Mouse (Mus musculus): ENCODE results near the gene Lsamp. TPM values are rescaled to one million over a fixed set of nuclear protein-coding genes. Genes with fewer than 3 reads are reported as not detected.

Gene Lsamp
- polyA plus RNA-seq, 1 experiment from 2014 or later: 5.4 TPM

GRCm38 (mm10) chr16:41242841-41243240 lies 1258.7 kb downstream of the Lsamp start:
- no peak overlapping the region for H3K4me3 ChIP-seq (ENCODE audit: low read depth, low read length)
- WGBS: 68% methylated on average over 4 of the region's 4 CpGs
- DNase-seq (ENCODE audit: low spot score) (no peak), ATAC-seq (replicated peaks; ENCODE audit: low FRiP score, low TSS enrichment, low read depth) (no peak)
- no peaks in the 10 kb centered on the region for H3K9me3 ChIP-seq (ENCODE audit: control insufficient read depth, low read length)
- H3K4me1 ChIP-seq (replicated peaks; ENCODE audit: control insufficient read depth, insufficient read depth, low read length): no peaks in the 10 kb centered on the region
- H3K27ac ChIP-seq (ENCODE audit: low read depth): no peak overlapping the region
- no peaks in the 10 kb centered on the region for H3K27me3 ChIP-seq (replicated peaks; ENCODE audit: control insufficient read depth, insufficient read depth, low read length)
- H3K9ac ChIP-seq (ENCODE audit: low read length): no peak overlapping the region
- no peak overlapping the region for H3K4me2 ChIP-seq (ENCODE audit: low read length)
- no peaks in the 10 kb centered on the region for H3K36me3 ChIP-seq (ENCODE audit: control insufficient read depth, insufficient read depth, low read length)

- Histone ChIP-seq H3K4me1 (replicated peaks; ENCODE audit: control insufficient read depth, insufficient read depth, low read length) (no peaks in the 10 kb centered on the region), H3K9me3 (ENCODE audit: control insufficient read depth, low read length) (no peaks in the 10 kb centered on the region), H3K36me3 (ENCODE audit: control insufficient read depth, insufficient read depth, low read length) (no peaks in the 10 kb centered on the region), H3K27me3 (replicated peaks; ENCODE audit: control insufficient read depth, insufficient read depth, low read length) (no peaks in the 10 kb centered on the region), H3K4me2 (ENCODE audit: low read length) (no peak overlapping the region), H3K9ac (ENCODE audit: low read length) (no peak overlapping the region), H3K27ac (ENCODE audit: low read depth) (no peak overlapping the region), H3K4me3 (ENCODE audit: low read depth, low read length) (no peak overlapping the region)
- DNase-seq (ENCODE audit: low spot score) (peak; percentile 71), ATAC-seq (replicated peaks; ENCODE audit: low FRiP score, low TSS enrichment, low read depth) (no peak)
- 12% methylated on average over 2 of the region's 2 CpGs for WGBS
Measured at GRCm38 (mm10) chr16:41244711-41245110, 1260.5 kb downstream of the Lsamp start.

GRCm38 (mm10) chr16:41258145-41259035 lies 1274.2 kb downstream of the Lsamp start:
- Histone ChIP-seq H3K9ac (ENCODE audit: low read length) (no peak overlapping the region), H3K36me3 (ENCODE audit: control insufficient read depth, insufficient read depth, low read length) (no peaks in the 10 kb centered on the region), H3K4me3 (ENCODE audit: low read depth, low read length) (no peak overlapping the region), H3K4me2 (ENCODE audit: low read length) (no peak overlapping the region), H3K9me3 (ENCODE audit: control insufficient read depth, low read length) (no peaks in the 10 kb centered on the region), H3K27ac (ENCODE audit: low read depth) (no peak overlapping the region), H3K27me3 (replicated peaks; ENCODE audit: control insufficient read depth, insufficient read depth, low read length) (no peaks in the 10 kb centered on the region), H3K4me1 (replicated peaks; ENCODE audit: control insufficient read depth, insufficient read depth, low read length) (no peaks in the 10 kb centered on the region)
- ATAC-seq (replicated peaks; ENCODE audit: low FRiP score, low TSS enrichment, low read depth): no peak; the same call in 1 of the 2 replicates
- 59% methylated on average over 12 of the region's 12 CpGs for WGBS
- peak; percentile 82 for DNase-seq (ENCODE audit: low spot score)

GRCm38 (mm10) chr16:41275999-41276671 lies 1292.0 kb downstream of the Lsamp start:
- Histone ChIP-seq H3K9ac (ENCODE audit: low read length) (no peak overlapping the region), H3K9me3 (ENCODE audit: control insufficient read depth, low read length) (no peaks in the 10 kb centered on the region), H3K4me3 (ENCODE audit: low read depth, low read length) (no peak overlapping the region), H3K36me3 (ENCODE audit: control insufficient read depth, insufficient read depth, low read length) (no peaks in the 10 kb centered on the region), H3K27ac (ENCODE audit: low read depth) (no peak overlapping the region), H3K4me1 (replicated peaks; ENCODE audit: control insufficient read depth, insufficient read depth, low read length) (no peaks in the 10 kb centered on the region), H3K4me2 (ENCODE audit: low read length) (no peak overlapping the region), H3K27me3 (replicated peaks; ENCODE audit: control insufficient read depth, insufficient read depth, low read length) (no peaks in the 10 kb centered on the region)
- 84% methylated on average over 2 of the region's 2 CpGs for WGBS
- ATAC-seq (replicated peaks; ENCODE audit: low FRiP score, low TSS enrichment, low read depth) (no peak), DNase-seq (ENCODE audit: low spot score) (no peak)

- no peaks in the 10 kb centered on the region for H3K9me3 ChIP-seq (ENCODE audit: control insufficient read depth, low read length)
- DNase-seq (ENCODE audit: low spot score): no peak
- no peaks in the 10 kb centered on the region for H3K36me3 ChIP-seq (ENCODE audit: control insufficient read depth, insufficient read depth, low read length)
- no peaks in the 10 kb centered on the region for H3K27me3 ChIP-seq (replicated peaks; ENCODE audit: control insufficient read depth, insufficient read depth, low read length)
- 64% methylated on average over 3 of the region's 3 CpGs for WGBS
- no peaks in the 10 kb centered on the region for H3K4me1 ChIP-seq (replicated peaks; ENCODE audit: control insufficient read depth, insufficient read depth, low read length)
- H3K9ac ChIP-seq (ENCODE audit: low read length): no peak overlapping the region
- no peak for ATAC-seq (replicated peaks; ENCODE audit: low FRiP score, low TSS enrichment, low read depth)
- H3K27ac ChIP-seq (ENCODE audit: low read depth): no peak overlapping the region
- no peak overlapping the region for H3K4me3 ChIP-seq (ENCODE audit: low read depth, low read length)
- no peak overlapping the region for H3K4me2 ChIP-seq (ENCODE audit: low read length)
Measured at GRCm38 (mm10) chr16:41317992-41318391, 1333.8 kb downstream of the Lsamp start.

- DNase-seq (ENCODE audit: low spot score) (no peak), ATAC-seq (replicated peaks; ENCODE audit: low FRiP score, low TSS enrichment, low read depth) (no peak)
- H3K36me3 ChIP-seq (ENCODE audit: control insufficient read depth, insufficient read depth, low read length): no peaks in the 10 kb centered on the region
- H3K4me3 ChIP-seq (ENCODE audit: low read depth, low read length): no peak overlapping the region
- no peak overlapping the region for H3K9ac ChIP-seq (ENCODE audit: low read length)
- H3K4me1 ChIP-seq (replicated peaks; ENCODE audit: control insufficient read depth, insufficient read depth, low read length): no peaks in the 10 kb centered on the region
- no peaks in the 10 kb centered on the region for H3K27me3 ChIP-seq (replicated peaks; ENCODE audit: control insufficient read depth, insufficient read depth, low read length)
- H3K27ac ChIP-seq (ENCODE audit: low read depth): no peak overlapping the region
- no peak overlapping the region for H3K4me2 ChIP-seq (ENCODE audit: low read length)
- H3K9me3 ChIP-seq (ENCODE audit: control insufficient read depth, low read length): no peaks in the 10 kb centered on the region
- WGBS: 69% methylated on average over 1 of the region's 1 CpGs
Measured at GRCm38 (mm10) chr16:41343431-41343830, 1359.3 kb downstream of the Lsamp start.

- Histone ChIP-seq H3K9me3 (ENCODE audit: control insufficient read depth, low read length) (no peaks in the 10 kb centered on the region), H3K27me3 (replicated peaks; ENCODE audit: control insufficient read depth, insufficient read depth, low read length) (no peaks in the 10 kb centered on the region), H3K9ac (ENCODE audit: low read length) (no peak overlapping the region), H3K4me2 (ENCODE audit: low read length) (no peak overlapping the region), H3K27ac (ENCODE audit: low read depth) (no peak overlapping the region), H3K4me3 (ENCODE audit: low read depth, low read length) (no peak overlapping the region), H3K4me1 (replicated peaks; ENCODE audit: control insufficient read depth, insufficient read depth, low read length) (no peaks in the 10 kb centered on the region), H3K36me3 (ENCODE audit: control insufficient read depth, insufficient read depth, low read length) (no peaks in the 10 kb centered on the region)
- ATAC-seq (replicated peaks; ENCODE audit: low FRiP score, low TSS enrichment, low read depth) (no peak), DNase-seq (ENCODE audit: low spot score) (no peak)
- WGBS: 83% methylated on average over 2 of the region's 2 CpGs
Measured at GRCm38 (mm10) chr16:41365138-41365537, 1381.0 kb downstream of the Lsamp start.

- WGBS: 34% methylated on average over 3 of the region's 3 CpGs
- Histone ChIP-seq H3K4me2 (ENCODE audit: low read length) (no peak overlapping the region), H3K27ac (ENCODE audit: low read depth) (no peak overlapping the region), H3K9me3 (ENCODE audit: control insufficient read depth, low read length) (no peaks in the 10 kb centered on the region), H3K27me3 (replicated peaks; ENCODE audit: control insufficient read depth, insufficient read depth, low read length) (no peaks in the 10 kb centered on the region), H3K36me3 (ENCODE audit: control insufficient read depth, insufficient read depth, low read length) (no peaks in the 10 kb centered on the region), H3K4me3 (ENCODE audit: low read depth, low read length) (no peak overlapping the region), H3K9ac (ENCODE audit: low read length) (no peak overlapping the region), H3K4me1 (replicated peaks; ENCODE audit: control insufficient read depth, insufficient read depth, low read length) (no peaks in the 10 kb centered on the region)
- DNase-seq (ENCODE audit: low spot score): no peak
- ATAC-seq (replicated peaks; ENCODE audit: low FRiP score, low TSS enrichment, low read depth): peak; percentile 79
Measured at GRCm38 (mm10) chr16:41383702-41384101, 1399.5 kb downstream of the Lsamp start.
